Mouse (Mus musculus) limb, embryonic 14.5 days (tissue): ENCODE results near the gene Gimap9. TPM values are rescaled to one million over a fixed set of nuclear protein-coding genes. Genes with fewer than 3 reads are reported as not detected.

Experiments
- ATAC-seq: fragments of 200-750 bp; cut with Nextera tagmentation; 2 replicates; pipeline ENCODE4 v1.8.0; 2017; ENCODE audit warnings: low read depth, moderate number of reproducible peaks, moderate TSS enrichment; ENCODE audit not compliant: low FRiP score
- DNase-seq: peaks from one replicate; pipeline ENCODE4 v3.0.0-alpha.2; 2015; ENCODE audit warnings: low spot score
- H3K27ac ChIP-seq: fragments of 300-500 bp; sonication (generic); replicated peaks from 2 replicates; pipeline ENCODE4 v1.5.1; 2014; ENCODE audit warnings: low read depth, mild to moderate bottlenecking, low read length, moderate library complexity, mixed read lengths
- H3K27me3 ChIP-seq: fragments of 300-500 bp; sonication (generic); 2 replicates; pipeline ENCODE4 v1.6.1; 2014; ENCODE audit warnings: low read length, mixed read lengths; ENCODE audit not compliant: control insufficient read depth, insufficient read depth
- H3K36me3 ChIP-seq: fragments of 300-500 bp; sonication (generic); 2 replicates; pipeline ENCODE4 v1.6.1; 2014; ENCODE audit warnings: mild to moderate bottlenecking, low read length, moderate library complexity, mixed read lengths; ENCODE audit not compliant: control insufficient read depth, insufficient read depth
- H3K4me1 ChIP-seq: fragments of 300-500 bp; sonication (generic); 2 replicates; pipeline ENCODE4 v1.6.1; 2014; ENCODE audit warnings: antibody characterized with exemption, low read length, mixed read lengths; ENCODE audit not compliant: control insufficient read depth, insufficient read depth
- H3K4me2 ChIP-seq: fragments of 300-500 bp; sonication (generic); replicated peaks from 2 replicates; pipeline ENCODE4 v1.6.1; 2014; ENCODE audit warnings: low read depth, mild to moderate bottlenecking, low read length, moderate library complexity; ENCODE audit not compliant: severe bottlenecking
- H3K4me3 ChIP-seq: fragments of 300-500 bp; sonication (generic); replicated peaks from 2 replicates; pipeline ENCODE4 v1.5.1; 2014; ENCODE audit warnings: low read length
- H3K9ac ChIP-seq: fragments of 300-500 bp; sonication (generic); 2 replicates; pipeline ENCODE4 v1.6.1; 2014; ENCODE audit warnings: mild to moderate bottlenecking, low read depth, low read length, moderate library complexity; ENCODE audit not compliant: severe bottlenecking
- H3K9me3 ChIP-seq: fragments of 300-500 bp; sonication (generic); 2 replicates; pipeline ENCODE4 v1.6.1; 2016; ENCODE audit warnings: low read length; ENCODE audit not compliant: control insufficient read depth
- POLR2A ChIP-seq: fragments of 200-500 bp; IDR thresholded peaks from 2 replicates; pipeline ENCODE4 v1.8.0; 2012; ENCODE audit warnings: inconsistent platforms, mild to moderate bottlenecking, moderate library complexity, borderline replicate concordance; ENCODE audit not compliant: insufficient read depth, insufficient read length; ENCODE audit errors: extremely low read depth
- WGBS: fragments of 180-500 bp; shearing (Covaris S2); extraction: QIAGEN DNeasy Blood & Tissue Kit; methylation state at CpG from one replicate; pipeline ENCODE4 v1.1.7; 2014; 5-methylcytosine and 5-hydroxymethylcytosine counted together
- polyA plus RNA-seq, 2 experiments: library from polyadenylated mRNA; depleted of rRNA in 1 of 2; stranded (reverse) in 1 of 2; unstranded in 1 of 2; fragments of >200 nt; fragmentation: Nextera tagmentation in 1 of 2; extraction: Ambion mirVana in 1 of 2; gene quantifications; 2 replicates each; pipeline versions ENCODE4 v1.2.1 to v1.2.3; 2012 to 2014

Gimap9 gene
- polyA plus RNA-seq, 2 experiments = 6.2 TPM

GRCm38 (mm10) chr6:48628808-48629660 is 46.9 kb upstream of the Gimap9 start:
- Histone ChIP-seq H3K4me2 (peak overlapping the region; percentile 79), H3K9ac (peak overlapping the region; percentile 50), H3K4me1 (no peaks in the 10 kb centered on the region), H3K36me3 (no peaks in the 10 kb centered on the region), H3K9me3 (no peaks in the 10 kb centered on the region), H3K27me3 (peaks cover 30% of the 10 kb centered on the region), H3K27ac (no peak overlapping the region), H3K4me3 (peak overlapping the region; percentile 43)
- DNase-seq = no peak
- peak; percentile 23; the same call in 1 of the 2 replicates for ATAC-seq
- no peak for TF ChIP-seq POLR2A
- whole genome bisulfite sequencing = 12% methylated on average over 35 of the region's 54 CpGs

- H3K27ac ChIP-seq = no peak overlapping the region
- peak overlapping the region; percentile 50 for H3K9ac ChIP-seq
- H3K9me3 ChIP-seq = no peaks in the 10 kb centered on the region
- peak overlapping the region; percentile 79 for H3K4me2 ChIP-seq
- no peaks in the 10 kb centered on the region for H3K4me1 ChIP-seq
- H3K27me3 ChIP-seq = peaks cover 30% of the 10 kb centered on the region
- ATAC-seq (0 out of 2 replicates have a peak, but pooled peaks have one; percentile 13), DNase-seq (no peak)
- TF ChIP-seq POLR2A = no peak
- 10% methylated on average over 13 of the region's 13 CpGs for WGBS
- H3K4me3 ChIP-seq = peak overlapping the region; percentile 43
- H3K36me3 ChIP-seq = no peaks in the 10 kb centered on the region
Observed at GRCm38 (mm10) chr6:48629661-48630034, 46.3 kb upstream of the Gimap9 start.

GRCm38 (mm10) chr6:48630831-48631230 is 45.1 kb upstream of the Gimap9 start:
- Histone ChIP-seq H3K27ac (no peak overlapping the region), H3K36me3 (no peaks in the 10 kb centered on the region), H3K4me3 (no peak overlapping the region), H3K4me1 (no peaks in the 10 kb centered on the region), H3K4me2 (no peak overlapping the region), H3K27me3 (peaks cover 30% of the 10 kb centered on the region), H3K9ac (no peak overlapping the region), H3K9me3 (no peaks in the 10 kb centered on the region)
- 85% methylated on average over 8 of the region's 8 CpGs for WGBS
- ATAC-seq (no peak), DNase-seq (no peak)
- no peak for TF ChIP-seq POLR2A

- Histone ChIP-seq H3K36me3 (no peaks in the 10 kb centered on the region), H3K9ac (no peak overlapping the region), H3K4me1 (no peaks in the 10 kb centered on the region), H3K27me3 (no peaks in the 10 kb centered on the region), H3K4me3 (no peak overlapping the region), H3K27ac (no peak overlapping the region), H3K9me3 (no peaks in the 10 kb centered on the region), H3K4me2 (no peak overlapping the region)
- TF ChIP-seq POLR2A = no peak
- ATAC-seq (no peak), DNase-seq (no peak)
- WGBS = 77% methylated on average over 2 of the region's 2 CpGs
Observed at GRCm38 (mm10) chr6:48635105-48635504, 40.8 kb upstream of the Gimap9 start.

GRCm38 (mm10) chr6:48636515-48636914 is 39.4 kb upstream of the Gimap9 start:
- no peaks in the 10 kb centered on the region for H3K27me3 ChIP-seq
- H3K4me2 ChIP-seq = no peak overlapping the region
- DNase-seq = no peak
- ATAC-seq = no peak
- no peaks in the 10 kb centered on the region for H3K9me3 ChIP-seq
- WGBS = 60% methylated on average over 6 of the region's 6 CpGs
- H3K36me3 ChIP-seq = no peaks in the 10 kb centered on the region
- no peak overlapping the region for H3K9ac ChIP-seq
- H3K4me3 ChIP-seq = no peak overlapping the region
- no peak for TF ChIP-seq POLR2A
- H3K27ac ChIP-seq = no peak overlapping the region
- H3K4me1 ChIP-seq = no peaks in the 10 kb centered on the region
